Mouse (Mus musculus): Measurements from ENCODE around the gene Lypd3. TPM values are rescaled to one million over a fixed set of nuclear protein-coding genes. Genes with fewer than 3 reads are reported as not detected.

Gene Lypd3
- polyA plus RNA-seq, 1 experiment from 2014 or later: 0.73 TPM

Other genes starting within 250 kb of the Lypd3 start
- gene Smg9, start 236.9 kb upstream of the Lypd3 start, polyA plus RNA-seq (2014; fragmentation: Nextera tagmentation; extraction: Ambion mirVana): 29.6 and 29.8 TPM in 2 replicates
- not detected in 2 replicates for gene Irgc1, start 184.3 kb upstream of the Lypd3 start, polyA plus RNA-seq (2014; fragmentation: Nextera tagmentation; extraction: Ambion mirVana)
- gene Plaur, start 174.1 kb upstream of the Lypd3 start, polyA plus RNA-seq (2014; fragmentation: Nextera tagmentation; extraction: Ambion mirVana): 1.1 and 1.2 TPM in 2 replicates
- gene Cadm4, start 154.5 kb upstream of the Lypd3 start, polyA plus RNA-seq (2014; fragmentation: Nextera tagmentation; extraction: Ambion mirVana): 7.1 and 8.9 TPM in 2 replicates
- gene Zfp428, start 129.5 kb upstream of the Lypd3 start, polyA plus RNA-seq (2014; fragmentation: Nextera tagmentation; extraction: Ambion mirVana): 109 and 114 TPM in 2 replicates
- gene AC161166.1, start 124.1 kb upstream of the Lypd3 start, polyA plus RNA-seq (2014; fragmentation: Nextera tagmentation; extraction: Ambion mirVana): 0.96 and 1.3 TPM in 2 replicates
- gene Irgq, start 105.9 kb upstream of the Lypd3 start, polyA plus RNA-seq (2014; fragmentation: Nextera tagmentation; extraction: Ambion mirVana): 16.1 and 16.4 TPM in 2 replicates
- not detected in 2 replicates for gene Pinlyp, start 90.4 kb upstream of the Lypd3 start, polyA plus RNA-seq (2014; fragmentation: Nextera tagmentation; extraction: Ambion mirVana)
- 140 and 150 TPM in 2 replicates for gene Xrcc1, start 90.3 kb upstream of the Lypd3 start, polyA plus RNA-seq (2014; fragmentation: Nextera tagmentation; extraction: Ambion mirVana)
- gene Ethe1, start 49.0 kb upstream of the Lypd3 start, polyA plus RNA-seq (2014; fragmentation: Nextera tagmentation; extraction: Ambion mirVana): 17.9 and 21.4 TPM in 2 replicates
- 2.2 and 2.5 TPM in 2 replicates for gene Zfp575, start 48.9 kb upstream of the Lypd3 start, polyA plus RNA-seq (2014; fragmentation: Nextera tagmentation; extraction: Ambion mirVana)
- gene Phldb3, start 25.8 kb upstream of the Lypd3 start, polyA plus RNA-seq (2014; fragmentation: Nextera tagmentation; extraction: Ambion mirVana): not detected in 2 replicates
- not detected in 2 replicates for gene Tex101, start 40.1 kb downstream of the Lypd3 start, polyA plus RNA-seq (2014; fragmentation: Nextera tagmentation; extraction: Ambion mirVana)
- gene BC049730, start 72.7 kb downstream of the Lypd3 start, polyA plus RNA-seq (2014; fragmentation: Nextera tagmentation; extraction: Ambion mirVana): not detected in 2 replicates
- gene Gm4763, start 90.4 kb downstream of the Lypd3 start, polyA plus RNA-seq (2014; fragmentation: Nextera tagmentation; extraction: Ambion mirVana): not detected in 2 replicates
- gene Cd177, start 123.8 kb downstream of the Lypd3 start, polyA plus RNA-seq (2014; fragmentation: Nextera tagmentation; extraction: Ambion mirVana): not detected in 2 replicates
- not detected in 2 replicates for gene Ceacam10, start 140.7 kb downstream of the Lypd3 start, polyA plus RNA-seq (2014; fragmentation: Nextera tagmentation; extraction: Ambion mirVana)
- 15.5 and 15.9 TPM in 2 replicates for gene Gm9844, start 225.7 kb downstream of the Lypd3 start, polyA plus RNA-seq (2014; fragmentation: Nextera tagmentation; extraction: Ambion mirVana)
- not detected in 2 replicates for gene Lypd4, start 233.4 kb downstream of the Lypd3 start, polyA plus RNA-seq (2014; fragmentation: Nextera tagmentation; extraction: Ambion mirVana)
- gene Dmrtc2, start 233.5 kb downstream of the Lypd3 start, polyA plus RNA-seq (2014; fragmentation: Nextera tagmentation; extraction: Ambion mirVana): not detected in 2 replicates
- 1,722 and 1,731 TPM in 2 replicates for gene Rps19, start 247.8 kb downstream of the Lypd3 start, polyA plus RNA-seq (2014; fragmentation: Nextera tagmentation; extraction: Ambion mirVana)